Mouse (Mus musculus) forebrain, postnatal 0 days (tissue): ENCODE measurements around the gene Bsx. TPM values are rescaled to one million over a fixed set of nuclear protein-coding genes. Genes with fewer than 3 reads are reported as not detected.

ENCODE experiments used
- ATAC-seq: fragments of 200-750 bp; cut with Nextera tagmentation; 2 replicates; pipeline ENCODE4 v1.8.0; 2017; ENCODE audit warnings: mild to moderate bottlenecking, moderate library complexity
- DNase-seq: peaks from one replicate; pipeline ENCODE4 v3.0.0-alpha.2; 2015
- H3K27ac ChIP-seq: fragments of 300-500 bp; sonication (generic); 2 replicates; pipeline ENCODE4 v1.5.1; 2014; ENCODE audit warnings: low read depth, mild to moderate bottlenecking, antibody characterized with exemption, low read length, moderate library complexity, mixed read lengths
- H3K27me3 ChIP-seq: fragments of 300-500 bp; sonication (generic); 2 replicates; pipeline ENCODE4 v1.6.1; 2014; ENCODE audit warnings: mild to moderate bottlenecking, low read length, mixed read lengths; ENCODE audit not compliant: insufficient read depth
- H3K36me3 ChIP-seq: fragments of 300-500 bp; sonication (generic); 2 replicates; pipeline ENCODE4 v1.6.1; 2014; ENCODE audit warnings: mild to moderate bottlenecking, moderate library complexity; ENCODE audit not compliant: insufficient read depth
- H3K4me1 ChIP-seq: fragments of 300-500 bp; sonication (generic); 2 replicates; pipeline ENCODE4 v1.6.1; 2014; ENCODE audit warnings: antibody characterized with exemption; ENCODE audit not compliant: insufficient read depth
- H3K4me2 ChIP-seq: fragments of 300-500 bp; sonication (generic); 2 replicates; pipeline ENCODE4 v1.6.1; 2014; ENCODE audit warnings: low read depth, mild to moderate bottlenecking, moderate library complexity
- H3K4me3 ChIP-seq: fragments of 300-500 bp; sonication (generic); 2 replicates; pipeline ENCODE4 v1.5.1; 2014; ENCODE audit warnings: low read depth, low read length, mixed read lengths
- H3K9ac ChIP-seq: fragments of 300-500 bp; sonication (generic); 2 replicates; pipeline ENCODE4 v1.6.1; 2014; ENCODE audit warnings: mild to moderate bottlenecking
- H3K9me3 ChIP-seq: fragments of 300-500 bp; sonication (generic); 2 replicates; pipeline ENCODE4 v1.6.1; 2016; ENCODE audit warnings: low read length
- CTCF ChIP-seq: sonication (generic); IDR thresholded peaks from 2 replicates; pipeline ENCODE4 v1.5.1; 2016; ENCODE audit warnings: antibody characterized with exemption, control low read depth, low read depth
- WGBS: fragments of 180-500 bp; shearing (Covaris S2); extraction: QIAGEN DNeasy Blood & Tissue Kit; methylation state at CpG from one replicate; pipeline ENCODE4 v1.1.7; 2014; 5-methylcytosine and 5-hydroxymethylcytosine counted together
- polyA plus RNA-seq: library from polyadenylated mRNA; unstranded; fragments of >200 nt; fragmentation: Nextera tagmentation; extraction: Ambion mirVana; gene quantifications from 2 replicates; pipeline ENCODE4 v1.2.1, GENCODE M21; 2015
- total RNA-seq: library from RNA; depleted of rRNA; stranded (reverse); fragments of >200 nt; gene quantifications from 2 replicates; pipeline ENCODE4 v1.2.3, GENCODE M21; 2014; rRNA removed

Bsx gene
- total RNA-seq (1.2 and 1.3 TPM in 2 replicates), polyA plus RNA-seq (0.40 and 1.0 TPM in 2 replicates)

DNA sequence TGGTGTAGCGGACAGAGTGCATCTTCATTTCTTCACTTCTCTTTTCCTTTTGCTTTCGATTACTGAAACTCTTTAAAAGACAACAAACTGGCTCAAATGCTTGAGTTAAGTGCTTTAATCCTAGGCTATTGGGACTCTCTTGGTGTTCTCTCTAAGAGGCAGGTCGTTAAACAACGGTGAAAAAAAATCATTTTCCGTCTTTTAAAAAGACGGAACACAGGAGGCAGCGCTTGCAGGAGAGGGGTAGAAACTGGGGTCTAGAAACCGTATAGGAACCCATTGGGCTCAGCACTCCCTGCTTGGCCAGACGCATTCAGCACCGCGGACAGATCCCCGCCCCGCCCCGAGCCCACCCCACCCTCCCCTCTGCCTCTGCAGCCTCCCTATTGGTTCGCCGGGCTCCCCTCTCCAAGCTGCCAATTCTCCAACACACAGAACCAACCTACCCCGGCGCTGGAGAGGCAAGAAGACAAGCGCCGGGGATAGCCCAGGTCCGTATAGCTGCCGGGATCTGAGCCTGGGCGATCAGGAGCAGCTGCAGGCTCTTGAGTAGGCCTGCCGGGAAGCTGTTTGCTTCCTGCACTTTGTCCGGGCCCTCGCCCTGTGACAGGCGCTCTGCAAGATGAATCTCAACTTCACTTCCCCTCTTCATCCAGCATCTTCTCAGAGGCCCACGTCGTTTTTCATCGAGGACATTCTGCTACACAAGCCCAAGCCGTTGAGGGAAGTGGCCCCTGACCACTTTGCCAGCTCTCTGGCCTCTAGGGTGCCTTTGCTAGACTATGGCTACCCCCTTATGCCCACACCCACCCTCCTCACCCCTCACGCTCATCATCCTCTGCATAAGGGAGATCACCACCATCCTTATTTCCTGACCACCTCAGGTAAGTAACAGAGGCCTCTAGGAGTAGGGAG is at the start of gene Bsx:
TSS of gene Bsx (plus strand) at position 572 of the 915 bp plus-strand sequence.
- Histone ChIP-seq H3K9me3 (no peaks in the 10 kb centered on the region), H3K4me3 (0 out of 2 replicates have a peak within 1 kb of the TSS, but pooled peaks have one; percentile 2), H3K27me3 (peaks cover 54% of the 10 kb centered on the region), H3K9ac (no peak within 1 kb of the TSS), H3K4me2 (no peak within 1 kb of the TSS), H3K36me3 (no peaks in the 10 kb centered on the region), H3K27ac (no peak within 1 kb of the TSS), H3K4me1 (no peaks in the 10 kb centered on the region)
- 3% methylated on average over 32 of the region's 32 CpGs for WGBS
- TF ChIP-seq CTCF: no peak
- DNase-seq: peak; percentile 61
- ATAC-seq: peak; percentile 52

DNA sequence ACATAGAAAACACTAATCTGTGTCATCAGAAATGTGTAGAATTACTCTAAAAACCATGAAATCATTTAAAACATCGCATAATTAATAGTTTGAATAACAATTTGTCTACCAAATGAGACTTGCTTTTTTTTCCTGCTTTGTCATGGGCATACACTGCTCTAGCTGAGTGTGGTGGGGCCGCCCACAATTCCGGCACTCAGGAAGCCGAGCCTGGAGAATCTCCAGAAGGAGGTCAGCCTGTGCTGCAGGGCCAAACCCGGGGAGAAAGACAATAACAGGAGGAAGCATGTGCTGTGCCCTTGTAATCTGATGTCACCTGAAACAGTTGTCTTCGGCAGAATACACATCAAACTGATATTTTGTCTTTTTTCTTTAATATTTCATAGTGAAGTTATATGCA is 48.3 kb upstream of the Bsx start:
- H3K36me3 ChIP-seq: no peaks in the 10 kb centered on the region
- DNase-seq (no peak), ATAC-seq (no peak)
- H3K27ac ChIP-seq: no peak overlapping the region
- no peaks in the 10 kb centered on the region for H3K9me3 ChIP-seq
- no peaks in the 10 kb centered on the region for H3K4me1 ChIP-seq
- H3K9ac ChIP-seq: no peak overlapping the region
- no peak for TF ChIP-seq CTCF
- 44% methylated on average over 6 of the region's 6 CpGs for WGBS
- H3K4me3 ChIP-seq: no peak overlapping the region
- H3K27me3 ChIP-seq: no peaks in the 10 kb centered on the region
- H3K4me2 ChIP-seq: no peak overlapping the region

DNA sequence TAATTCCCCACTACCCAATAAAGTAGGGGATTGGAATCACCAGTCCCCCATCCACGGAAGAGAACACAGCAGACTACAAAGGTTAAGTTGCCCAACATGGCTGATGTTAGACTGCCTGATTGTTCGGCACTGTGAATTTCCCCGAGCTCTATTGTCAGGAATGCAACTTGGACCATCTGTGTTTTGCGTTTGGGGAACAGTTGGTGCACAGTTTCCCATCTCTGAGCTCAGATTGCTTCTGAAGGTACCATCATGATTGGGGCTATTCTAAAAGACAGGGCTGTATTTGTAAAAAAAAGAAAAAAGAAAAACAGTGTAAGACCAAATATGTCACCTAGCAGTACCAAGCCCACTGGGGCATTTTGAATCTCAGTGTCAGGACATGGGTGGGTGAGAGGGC is 46.6 kb upstream of the Bsx start:
- no peaks in the 10 kb centered on the region for H3K4me1 ChIP-seq
- H3K4me3 ChIP-seq: no peak overlapping the region
- WGBS: 63% methylated on average over 4 of the region's 4 CpGs
- H3K9me3 ChIP-seq: no peaks in the 10 kb centered on the region
- H3K27ac ChIP-seq: no peak overlapping the region
- H3K27me3 ChIP-seq: no peaks in the 10 kb centered on the region
- TF ChIP-seq CTCF: no peak
- H3K9ac ChIP-seq: no peak overlapping the region
- DNase-seq: peak; percentile 12
- H3K4me2 ChIP-seq: no peak overlapping the region
- no peaks in the 10 kb centered on the region for H3K36me3 ChIP-seq
- no peak for ATAC-seq

DNA sequence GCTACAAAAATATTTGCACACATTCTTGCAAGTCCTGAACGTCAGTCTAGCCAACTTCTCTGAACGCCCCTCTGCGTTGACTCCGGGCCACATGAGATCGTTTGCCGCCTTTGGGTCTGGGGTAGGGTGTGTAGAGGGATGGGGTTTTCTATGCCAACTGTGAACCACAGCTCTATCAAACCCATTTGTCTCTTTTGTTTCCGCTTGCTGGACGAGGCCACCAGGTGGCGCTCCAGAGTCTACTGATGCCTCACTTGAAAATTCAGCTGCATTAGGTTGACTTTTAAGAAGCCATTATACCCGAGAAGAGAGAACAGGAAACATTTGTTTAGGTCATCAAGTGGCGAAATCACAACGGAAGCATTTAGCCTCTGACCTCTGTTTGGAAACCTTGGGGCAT is 39.4 kb upstream of the Bsx start:
- no peaks in the 10 kb centered on the region for H3K4me1 ChIP-seq
- 6% methylated on average over 12 of the region's 12 CpGs for WGBS
- H3K27me3 ChIP-seq: no peaks in the 10 kb centered on the region
- no peak overlapping the region for H3K4me2 ChIP-seq
- H3K36me3 ChIP-seq: no peaks in the 10 kb centered on the region
- no peak overlapping the region for H3K4me3 ChIP-seq
- peak; percentile 55 for ATAC-seq
- DNase-seq: peak; percentile 92
- H3K9ac ChIP-seq: no peak overlapping the region
- no peaks in the 10 kb centered on the region for H3K9me3 ChIP-seq
- H3K27ac ChIP-seq: no peak overlapping the region
- peak; percentile 94 for TF ChIP-seq CTCF

DNA sequence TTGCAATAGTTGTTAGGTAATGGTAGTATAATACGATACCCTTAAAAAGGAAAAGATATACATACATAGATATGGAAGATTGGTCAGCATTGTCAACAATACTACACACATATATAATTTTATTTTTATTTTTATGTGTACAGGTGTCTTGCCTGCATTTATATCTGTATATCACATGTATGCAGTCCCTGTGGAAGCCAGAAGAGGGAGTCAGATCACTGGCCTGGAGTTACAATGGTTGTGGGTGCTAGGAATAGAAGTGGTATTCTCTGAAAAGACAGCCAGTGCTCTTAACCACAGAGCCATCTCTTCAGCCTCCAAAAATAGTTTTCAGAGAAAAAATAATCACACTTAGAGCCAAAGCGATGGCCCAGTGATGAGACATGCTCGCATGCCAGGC is 37.2 kb upstream of the Bsx start:
- no peak overlapping the region for H3K27ac ChIP-seq
- 0 out of 2 replicates have a peak, but pooled peaks have one; percentile 6 for TF ChIP-seq CTCF
- H3K36me3 ChIP-seq: no peaks in the 10 kb centered on the region
- WGBS: 80% methylated on average over 3 of the region's 3 CpGs
- no peaks in the 10 kb centered on the region for H3K27me3 ChIP-seq
- H3K9me3 ChIP-seq: no peaks in the 10 kb centered on the region
- H3K9ac ChIP-seq: no peak overlapping the region
- no peak for DNase-seq
- H3K4me1 ChIP-seq: no peaks in the 10 kb centered on the region
- ATAC-seq: no peak
- no peak overlapping the region for H3K4me3 ChIP-seq
- no peak overlapping the region for H3K4me2 ChIP-seq

DNA sequence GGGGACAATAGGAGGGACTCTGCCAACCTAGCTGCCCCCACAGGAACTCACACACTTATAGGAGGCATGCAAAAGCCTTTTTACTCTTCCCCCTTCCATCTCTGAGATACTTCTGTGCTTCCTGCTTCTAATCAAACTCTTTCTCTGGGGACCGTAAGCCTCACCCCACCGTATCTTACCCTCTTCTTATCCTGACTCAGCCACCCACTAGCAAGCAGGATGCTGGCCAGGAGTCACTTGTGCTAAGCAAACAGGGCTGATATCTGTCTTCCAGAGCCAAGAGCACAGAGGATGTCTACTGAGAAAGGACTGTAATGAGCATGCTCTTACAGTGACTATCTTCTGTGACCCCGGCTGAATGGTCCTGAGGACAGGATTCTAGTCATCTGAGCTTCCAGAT is 34.3 kb upstream of the Bsx start:
- no peaks in the 10 kb centered on the region for H3K36me3 ChIP-seq
- TF ChIP-seq CTCF: no peak
- H3K27me3 ChIP-seq: no peaks in the 10 kb centered on the region
- no peaks in the 10 kb centered on the region for H3K9me3 ChIP-seq
- no peak overlapping the region for H3K4me2 ChIP-seq
- H3K4me1 ChIP-seq: no peaks in the 10 kb centered on the region
- DNase-seq (no peak), ATAC-seq (no peak)
- H3K27ac ChIP-seq: no peak overlapping the region
- no peak overlapping the region for H3K9ac ChIP-seq
- no peak overlapping the region for H3K4me3 ChIP-seq
- WGBS: 87% methylated on average over 3 of the region's 3 CpGs

DNA sequence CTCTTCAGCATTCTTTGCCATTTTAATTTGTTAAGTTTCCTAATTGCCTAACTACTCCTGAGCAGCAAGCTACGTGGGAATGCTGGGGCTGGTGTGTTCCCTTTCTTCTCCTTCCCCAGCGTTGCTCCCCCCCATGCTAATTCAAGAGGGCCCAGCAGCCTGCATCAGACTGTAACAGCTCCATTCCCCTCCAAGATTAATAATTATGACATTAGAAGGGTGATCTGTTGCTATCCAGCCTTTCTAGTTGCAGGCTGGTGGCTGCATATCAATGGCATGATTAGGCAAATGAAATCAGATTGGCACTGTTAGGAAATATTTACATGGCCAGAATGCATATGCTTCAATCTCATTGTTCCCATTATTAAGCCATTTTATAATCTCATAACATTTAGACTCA is 22.4 kb upstream of the Bsx start:
- H3K4me3 ChIP-seq: no peak overlapping the region
- 29% methylated on average over 2 of the region's 2 CpGs for WGBS
- ATAC-seq: no peak
- H3K27me3 ChIP-seq: peaks cover 20% of the 10 kb centered on the region
- H3K9ac ChIP-seq: no peak overlapping the region
- H3K4me2 ChIP-seq: no peak overlapping the region
- no peak for TF ChIP-seq CTCF
- no peak overlapping the region for H3K27ac ChIP-seq
- no peaks in the 10 kb centered on the region for H3K9me3 ChIP-seq
- no peaks in the 10 kb centered on the region for H3K4me1 ChIP-seq
- no peaks in the 10 kb centered on the region for H3K36me3 ChIP-seq
- no peak for DNase-seq
